Mouse (Mus musculus): ENCODE results near the gene Cltb. TPM values are rescaled to one million over a fixed set of nuclear protein-coding genes. Genes with fewer than 3 reads are reported as not detected.

The Cltb gene
- total RNA-seq, 2 experiments from 2014 or later = 69.3 to 72.2 TPM

DNA sequence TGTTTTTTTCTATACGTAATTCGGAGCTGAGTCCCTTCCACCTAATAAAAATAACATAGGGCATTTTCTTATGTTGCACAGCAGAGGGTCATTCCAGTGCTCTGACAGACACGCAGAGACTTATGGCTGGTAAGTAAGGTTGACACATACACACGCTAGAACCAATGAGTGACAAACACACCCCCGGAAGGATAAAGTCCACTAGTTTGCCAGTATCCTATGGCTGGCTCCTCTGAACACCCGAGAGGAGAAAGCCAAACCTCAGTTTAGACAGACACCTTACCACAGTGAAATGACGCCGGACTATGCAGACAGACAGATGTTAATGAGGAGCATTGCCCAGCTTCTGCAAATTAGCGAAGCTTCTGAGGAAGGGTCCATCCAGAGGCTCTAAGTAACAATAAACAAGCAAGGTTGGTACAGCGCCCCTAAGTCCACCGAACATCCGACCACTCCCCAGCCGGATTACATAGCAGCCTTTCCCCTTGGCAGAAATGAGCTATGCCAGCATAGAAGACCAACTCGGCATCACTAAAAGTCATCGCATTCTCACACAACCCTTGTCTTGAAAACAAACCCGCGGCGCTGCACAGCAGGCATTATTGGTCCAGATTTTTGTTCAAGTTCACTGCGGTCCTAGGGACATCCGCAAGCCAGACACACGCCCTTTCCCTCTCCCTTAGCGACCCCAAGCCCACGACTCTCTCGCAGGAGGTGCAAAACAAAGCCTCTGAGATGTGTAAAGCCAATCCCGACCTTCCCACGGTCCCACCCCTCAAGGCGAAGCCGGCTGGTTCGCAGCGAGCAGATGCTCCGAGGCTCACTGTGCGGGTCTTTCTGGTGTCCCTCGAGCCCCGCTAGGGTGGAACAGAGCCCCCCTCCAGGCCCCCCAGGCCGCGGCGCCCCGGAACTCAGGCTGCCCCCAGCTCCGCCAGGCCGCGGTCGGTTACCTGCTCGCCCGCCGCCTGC lies 46.6 kb downstream of the Cltb start:
- no peak for DNase-seq (ENCODE audit: low spot score in 2 of 2)

DNA sequence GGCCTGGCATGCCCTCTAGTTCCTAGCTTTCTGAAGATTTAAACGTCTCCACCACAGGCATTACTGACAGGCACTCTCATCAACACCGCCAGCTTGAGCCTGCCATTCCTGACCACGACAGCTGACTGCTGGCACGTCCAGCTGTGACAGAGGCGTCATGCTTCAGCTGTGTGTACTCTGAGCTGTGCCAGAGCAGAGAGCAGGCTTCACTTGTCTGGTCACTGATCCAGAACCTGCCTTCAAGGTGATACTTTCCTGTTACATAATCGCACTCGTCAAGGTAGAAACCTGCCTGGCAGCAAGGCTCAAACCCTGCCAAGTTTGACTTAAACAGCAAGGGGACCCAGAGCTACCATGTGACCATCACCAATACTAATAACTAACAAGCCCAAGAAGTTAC lies 48.6 kb downstream of the Cltb start:
- DNase-seq (ENCODE audit: low spot score in 2 of 2) = no peak

DNA sequence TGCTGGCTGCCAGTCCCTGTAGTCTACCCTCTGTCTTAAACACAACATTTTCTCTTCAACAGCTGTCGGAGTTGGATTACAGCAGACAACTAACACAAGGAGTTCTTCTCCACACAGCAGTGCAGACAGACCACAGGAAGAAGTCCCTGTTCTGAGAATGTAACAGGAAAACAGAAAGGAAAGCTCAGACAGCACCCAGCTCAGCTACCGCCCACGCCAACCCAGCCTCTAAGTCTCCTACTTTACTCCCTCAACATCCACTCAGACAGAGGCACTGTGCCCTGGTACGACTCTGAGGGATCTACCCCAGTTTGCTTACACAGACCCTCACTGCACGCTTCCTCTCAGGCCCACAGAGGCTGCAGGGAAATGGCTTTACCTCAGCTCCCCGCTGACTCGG lies 50.5 kb downstream of the Cltb start:
- DNase-seq (ENCODE audit: low spot score in 2 of 2) = no peak

DNA sequence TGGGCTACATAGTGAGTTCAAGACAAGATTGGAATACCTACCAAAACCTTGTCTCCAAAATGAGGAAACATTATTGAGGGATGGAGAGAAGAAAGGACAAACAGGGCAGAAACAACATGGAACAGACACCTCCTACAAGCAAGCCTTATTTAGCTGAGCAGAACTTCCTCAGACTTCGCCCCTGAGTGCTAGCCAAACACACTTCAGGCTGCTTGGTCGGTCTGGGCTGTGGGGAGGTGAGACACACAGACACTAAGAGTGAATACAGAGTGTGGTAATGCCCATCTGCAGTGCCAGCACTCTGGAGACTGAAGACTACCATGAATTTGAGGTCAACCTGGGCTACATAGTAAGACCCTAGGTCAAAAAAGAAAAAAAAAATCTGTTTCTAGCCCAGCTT lies 51.5 kb downstream of the Cltb start:
- DNase-seq (ENCODE audit: low spot score in 2 of 2) = no peak

GRCm38 (mm10) chr13:54557652-54558051 lies 53.5 kb downstream of the Cltb start:
- DNase-seq (ENCODE audit: low spot score in 2 of 2) = no peak

GRCm38 (mm10) chr13:54556796-54557195 lies 54.3 kb downstream of the Cltb start:
- DNase-seq (ENCODE audit: low spot score in 2 of 2) = no peak

GRCm38 (mm10) chr13:54556176-54556575 lies 55.0 kb downstream of the Cltb start:
- no peak for DNase-seq (ENCODE audit: low spot score in 2 of 2)

GRCm38 (mm10) chr13:54548036-54548435 lies 63.1 kb downstream of the Cltb start:
- DNase-seq (ENCODE audit: low spot score in 2 of 2) = no peak

Small RNA genes within 50 kb of the gene (microRNA-seq; reads per million reads assigned to microRNA genes)
- gene Gm24195 = not detected

Other genes starting within 250 kb of the Cltb start
- gene Cplx2, start 240.0 kb downstream of the Cltb start, total RNA-seq (2021) = 10 to 100 TPM; 46.3 to 50.4 TPM
- 10 to 100 TPM; 60.2 to 66.0 TPM for gene Thoc3, start 142.5 kb downstream of the Cltb start, total RNA-seq (2021)
- 10 to 100 TPM; 11.7 to 12.5 TPM for gene Simc1, start 107.6 kb downstream of the Cltb start, total RNA-seq (2021)
- 10 to 100 TPM; 78.0 to 89.7 TPM for gene 4833439L19Rik, start 45.9 kb downstream of the Cltb start, total RNA-seq (2021)
- 10 to 100 TPM; 43.9 to 44.2 TPM for gene Arl10, start 36.3 kb downstream of the Cltb start, total RNA-seq (2021)
- 10 to 100 TPM; 40.0 to 41.7 TPM for gene Nop16, start 21.3 kb downstream of the Cltb start, total RNA-seq (2021)
- 100 to 1,000 TPM; 193 to 204 TPM for gene Higd2a, start 21.1 kb downstream of the Cltb start, total RNA-seq (2021)
- 10 to 100 TPM; 74.5 to 81.4 TPM for gene Faf2, start 10.4 kb upstream of the Cltb start, total RNA-seq (2021)
- 100 to 1,000 TPM; 134 to 137 TPM for gene Rnf44, start 82.6 kb upstream of the Cltb start, total RNA-seq (2021)
- gene Cdhr2, start 90.1 kb upstream of the Cltb start, total RNA-seq (2021) = 1 to 10 TPM; 2.1 to 5.8 TPM
- 10 to 100 TPM; 10.4 to 10.5 TPM for gene Gprin1, start 138.5 kb upstream of the Cltb start, total RNA-seq (2021)
- 1 to 10 TPM; 3.9 to 4.7 TPM for gene Sncb, start 155.3 kb upstream of the Cltb start, total RNA-seq (2021)
- gene Eif4e1b, start 172.7 kb upstream of the Cltb start, total RNA-seq (2021) = not detected
- 10 to 100 TPM; 33.0 to 38.4 TPM for gene Tspan17, start 178.0 kb upstream of the Cltb start, total RNA-seq (2021)